Mouse (Mus musculus) liver, embryonic 11.5 days (tissue): ENCODE results near the gene Tectb. TPM values are rescaled to one million over a fixed set of nuclear protein-coding genes. Genes with fewer than 3 reads are reported as not detected.
"Not testable (repeated sequence)": the region's sequence is repeated elsewhere in the genome, so short reads cannot be mapped to it uniquely, and the experiment has no call there.

Source experiments
- ATAC-seq: fragments of 200-750 bp; cut with Nextera tagmentation; replicated peaks from 2 replicates; pipeline ENCODE4 v1.8.0; 2017; ENCODE audit warnings: moderate number of reproducible peaks, mild to moderate bottlenecking, moderate TSS enrichment, moderate library complexity; ENCODE audit not compliant: low FRiP score
- DNase-seq: peaks from one replicate; pipeline ENCODE4 v3.0.0-alpha.2; 2017; ENCODE audit warnings: low spot score
- H3K27ac ChIP-seq: fragments of 300-500 bp; sonication (generic); 2 replicates; pipeline ENCODE4 v1.5.1; 2014; ENCODE audit warnings: mild to moderate bottlenecking, low read depth, low read length, control low read depth
- H3K27me3 ChIP-seq: fragments of 300-500 bp; sonication (generic); replicated peaks from 2 replicates; pipeline ENCODE4 v1.6.1; 2014; ENCODE audit warnings: low read length, mixed read lengths; ENCODE audit not compliant: control insufficient read depth, insufficient read depth
- H3K36me3 ChIP-seq: fragments of 300-500 bp; sonication (generic); 2 replicates; pipeline ENCODE4 v1.6.1; 2014; ENCODE audit warnings: mild to moderate bottlenecking, low read length, moderate library complexity, mixed read lengths; ENCODE audit not compliant: control insufficient read depth, insufficient read depth
- H3K4me1 ChIP-seq: fragments of 300-500 bp; sonication (generic); replicated peaks from 2 replicates; pipeline ENCODE4 v1.6.1; 2014; ENCODE audit warnings: low read length, mixed read lengths; ENCODE audit not compliant: control insufficient read depth, insufficient read depth
- H3K4me2 ChIP-seq: fragments of 300-500 bp; sonication (generic); 2 replicates; pipeline ENCODE4 v1.6.1; 2014; ENCODE audit warnings: mild to moderate bottlenecking, control low read depth, moderate library complexity
- H3K4me3 ChIP-seq: fragments of 300-500 bp; sonication (generic); 2 replicates; pipeline ENCODE4 v1.5.1; 2014; ENCODE audit warnings: low read depth, low read length, control low read depth
- H3K9ac ChIP-seq: fragments of 300-500 bp; sonication (generic); 2 replicates; pipeline ENCODE4 v1.6.1; 2014; ENCODE audit warnings: low read depth, low read length, control low read depth
- H3K9me3 ChIP-seq: fragments of 300-500 bp; sonication (generic); 2 replicates; pipeline ENCODE4 v1.6.1; 2016; ENCODE audit warnings: low read length, inconsistent platforms, mixed read lengths; ENCODE audit not compliant: control insufficient read depth
- WGBS: fragments of 180-500 bp; shearing (Covaris S2); extraction: QIAGEN DNeasy Blood & Tissue Kit; methylation state at CpG from one replicate; pipeline ENCODE4 v1.1.7; 2014; 5-methylcytosine and 5-hydroxymethylcytosine counted together
- polyA plus RNA-seq: library from polyadenylated mRNA; unstranded; fragments of >200 nt; fragmentation: Nextera tagmentation; extraction: Ambion mirVana; gene quantifications from 2 replicates; pipeline ENCODE4 v1.2.1, GENCODE M21; 2014

Gene Tectb
- polyA plus RNA-seq, 1 experiment from 2014 or later: not detected

- Histone ChIP-seq H3K4me3 (no peak overlapping the region), H3K27me3 (no peaks in the 10 kb centered on the region), H3K4me2 (no peak overlapping the region), H3K36me3 (no peaks in the 10 kb centered on the region), H3K9me3 (no peaks in the 10 kb centered on the region), H3K27ac (no peak overlapping the region), H3K9ac (no peak overlapping the region), H3K4me1 (peaks cover 7% of the 10 kb centered on the region)
- DNase-seq (no peak), ATAC-seq (no peak)
- WGBS: 50% methylated on average over 11 of the region's 11 CpGs
These were observed 36.9 kb upstream of the Tectb start for GRCm38 (mm10) chr19:55143391-55144300.

GRCm38 (mm10) chr19:55144691-55145090 lies 35.8 kb upstream of the Tectb start:
- peaks cover 7% of the 10 kb centered on the region for H3K4me1 ChIP-seq
- no peak overlapping the region for H3K4me2 ChIP-seq
- H3K27me3 ChIP-seq: no peaks in the 10 kb centered on the region
- DNase-seq: no peak
- H3K9ac ChIP-seq: no peak overlapping the region
- H3K36me3 ChIP-seq: no peaks in the 10 kb centered on the region
- no peak overlapping the region for H3K27ac ChIP-seq
- no peak for ATAC-seq
- 57% methylated on average over 5 of the region's 5 CpGs for WGBS
- no peak overlapping the region for H3K4me3 ChIP-seq
- no peaks in the 10 kb centered on the region for H3K9me3 ChIP-seq

DNA sequence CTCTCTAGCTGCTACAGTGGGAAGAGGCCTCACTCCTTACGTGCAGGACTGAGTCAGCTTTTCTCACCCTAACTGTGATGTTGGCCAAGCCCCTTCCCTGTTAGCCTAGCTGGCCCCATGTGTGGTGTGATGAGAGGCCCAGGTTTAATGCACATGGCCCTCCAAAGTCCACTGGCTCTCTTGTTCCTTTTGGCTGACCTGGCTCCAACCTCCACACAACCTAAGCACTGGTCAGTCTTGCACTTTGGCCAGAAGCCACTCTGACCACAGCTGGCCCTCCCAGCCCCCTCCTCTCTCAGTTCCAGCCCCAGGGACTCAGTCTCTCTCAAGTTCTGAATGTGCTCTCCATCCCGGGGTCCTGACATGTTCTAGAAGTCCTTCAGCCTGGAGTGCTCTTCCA lies 35.4 kb upstream of the Tectb start:
- no peak overlapping the region for H3K9ac ChIP-seq
- H3K4me2 ChIP-seq: no peak overlapping the region
- no peak overlapping the region for H3K4me3 ChIP-seq
- H3K27ac ChIP-seq: peak overlapping the region; percentile 25; the same call in 1 of the 2 replicates
- peaks cover 7% of the 10 kb centered on the region for H3K4me1 ChIP-seq
- no peaks in the 10 kb centered on the region for H3K27me3 ChIP-seq
- DNase-seq: no peak
- ATAC-seq: no peak
- 56% methylated on average over 2 of the region's 2 CpGs for WGBS
- no peaks in the 10 kb centered on the region for H3K9me3 ChIP-seq
- H3K36me3 ChIP-seq: no peaks in the 10 kb centered on the region

GRCm38 (mm10) chr19:55147568-55147967 lies 33.0 kb upstream of the Tectb start:
- no peaks in the 10 kb centered on the region for H3K36me3 ChIP-seq
- no peak overlapping the region for H3K4me3 ChIP-seq
- peaks cover 7% of the 10 kb centered on the region for H3K4me1 ChIP-seq
- H3K27me3 ChIP-seq: no peaks in the 10 kb centered on the region
- WGBS: 62% methylated on average over 9 of the region's 9 CpGs
- ATAC-seq: no peak
- no peak overlapping the region for H3K27ac ChIP-seq
- H3K9me3 ChIP-seq: no peaks in the 10 kb centered on the region
- no peak overlapping the region for H3K9ac ChIP-seq
- DNase-seq: no peak
- no peak overlapping the region for H3K4me2 ChIP-seq

GRCm38 (mm10) chr19:55148109-55148508 lies 32.4 kb upstream of the Tectb start:
- no peaks in the 10 kb centered on the region for H3K27me3 ChIP-seq
- H3K4me1 ChIP-seq: peaks cover 7% of the 10 kb centered on the region
- no peak overlapping the region for H3K4me2 ChIP-seq
- no peaks in the 10 kb centered on the region for H3K36me3 ChIP-seq
- H3K9me3 ChIP-seq: no peaks in the 10 kb centered on the region
- H3K27ac ChIP-seq: no peak overlapping the region
- DNase-seq (no peak), ATAC-seq (no peak)
- no peak overlapping the region for H3K4me3 ChIP-seq
- 73% methylated on average over 6 of the region's 6 CpGs for WGBS
- H3K9ac ChIP-seq: no peak overlapping the region

DNA sequence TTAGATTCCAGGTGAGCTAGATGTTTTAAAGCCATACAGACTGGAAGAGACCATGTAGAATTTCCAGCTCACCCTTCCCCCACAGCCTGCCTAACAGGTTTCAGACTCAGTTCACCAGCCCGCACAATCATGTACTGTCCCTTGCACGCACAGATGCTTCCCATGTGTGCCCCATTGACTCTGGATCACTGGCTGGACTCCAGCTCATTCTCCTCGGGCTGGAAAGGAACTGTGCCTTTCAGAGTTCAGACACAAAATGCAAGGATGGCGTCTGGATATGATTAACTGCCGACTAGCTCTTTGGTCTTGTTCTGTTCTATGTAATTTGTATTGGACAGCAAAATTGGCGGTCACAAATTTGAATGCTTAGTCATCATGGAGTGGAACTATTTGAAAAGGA lies 30.9 kb upstream of the Tectb start:
- Histone ChIP-seq H3K4me3 (no peak overlapping the region), H3K36me3 (no peaks in the 10 kb centered on the region), H3K27me3 (no peaks in the 10 kb centered on the region), H3K9ac (no peak overlapping the region), H3K27ac (no peak overlapping the region), H3K4me2 (no peak overlapping the region), H3K4me1 (peaks cover 7% of the 10 kb centered on the region), H3K9me3 (no peaks in the 10 kb centered on the region)
- WGBS: 74% methylated on average over 6 of the region's 6 CpGs
- DNase-seq: no peak
- ATAC-seq: no peak

GRCm38 (mm10) chr19:55152274-55152673 lies 28.3 kb upstream of the Tectb start:
- not testable (repeated sequence) for H3K9ac ChIP-seq, ATAC-seq, H3K27ac ChIP-seq, H3K27me3 ChIP-seq, DNase-seq, H3K9me3 ChIP-seq, H3K36me3 ChIP-seq, H3K4me3 ChIP-seq, H3K4me2 ChIP-seq, H3K4me1 ChIP-seq
- WGBS: 55% methylated on average over 5 of the region's 6 CpGs

DNA sequence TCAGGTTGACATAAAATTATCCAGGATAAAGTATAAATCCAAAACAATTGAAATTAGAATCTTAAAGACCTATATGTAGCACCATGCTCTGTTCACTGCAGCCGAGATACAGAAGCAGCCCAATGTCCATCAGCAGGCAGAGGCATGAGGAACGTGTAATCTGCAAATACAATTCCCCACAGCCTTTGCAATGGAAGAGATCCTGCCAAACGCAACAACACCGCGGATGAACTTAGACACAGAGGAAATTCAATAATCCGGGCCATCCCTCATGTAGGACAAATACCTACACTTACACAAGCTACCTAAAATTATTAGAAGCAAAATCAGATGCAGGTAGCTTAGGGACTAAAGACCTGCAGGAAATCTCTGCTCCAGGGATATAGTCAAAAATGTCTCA lies 27.6 kb upstream of the Tectb start:
- no peaks in the 10 kb centered on the region for H3K9me3 ChIP-seq
- H3K4me3 ChIP-seq: no peak overlapping the region
- no peaks in the 10 kb centered on the region for H3K36me3 ChIP-seq
- no peak overlapping the region for H3K27ac ChIP-seq
- ATAC-seq (no peak), DNase-seq (no peak)
- WGBS: 84% methylated on average over 6 of the region's 6 CpGs
- no peaks in the 10 kb centered on the region for H3K4me1 ChIP-seq
- H3K4me2 ChIP-seq: no peak overlapping the region
- H3K27me3 ChIP-seq: no peaks in the 10 kb centered on the region
- H3K9ac ChIP-seq: no peak overlapping the region

- H3K27me3 ChIP-seq: no peaks in the 10 kb centered on the region
- H3K4me2 ChIP-seq: no peak overlapping the region
- H3K27ac ChIP-seq: no peak overlapping the region
- no peaks in the 10 kb centered on the region for H3K9me3 ChIP-seq
- no peaks in the 10 kb centered on the region for H3K36me3 ChIP-seq
- H3K4me1 ChIP-seq: no peaks in the 10 kb centered on the region
- no peak for ATAC-seq
- H3K4me3 ChIP-seq: no peak overlapping the region
- no peak overlapping the region for H3K9ac ChIP-seq
- DNase-seq: no peak
- 73% methylated on average over 7 of the region's 7 CpGs for WGBS
These were observed 23.5 kb upstream of the Tectb start for GRCm38 (mm10) chr19:55157029-55157428.
